Mouse (Mus musculus) adrenal gland, postnatal 36 days (tissue): ENCODE data around the gene Tctn1. TPM values are rescaled to one million over a fixed set of nuclear protein-coding genes. Genes with fewer than 3 reads are reported as not detected.

Source experiments
- DNase-seq, 2 experiments: peaks; one replicate each; pipeline ENCODE4 v3.0.0; 2021; ENCODE audit warnings: mixed read lengths in 1 of 2
- total RNA-seq, 2 experiments: library from RNA; stranded (reverse); gene quantifications; 2 replicates each; pipeline ENCODE4 v1.2.3; 2021

Gene Tctn1
- total RNA-seq, 2 experiments from 2014 or later, result 12.0 to 16.2 TPM

GRCm38 (mm10) chr5:122247529-122247928 is 16.7 kb downstream of the Tctn1 start:
- no peak for DNase-seq

DNA sequence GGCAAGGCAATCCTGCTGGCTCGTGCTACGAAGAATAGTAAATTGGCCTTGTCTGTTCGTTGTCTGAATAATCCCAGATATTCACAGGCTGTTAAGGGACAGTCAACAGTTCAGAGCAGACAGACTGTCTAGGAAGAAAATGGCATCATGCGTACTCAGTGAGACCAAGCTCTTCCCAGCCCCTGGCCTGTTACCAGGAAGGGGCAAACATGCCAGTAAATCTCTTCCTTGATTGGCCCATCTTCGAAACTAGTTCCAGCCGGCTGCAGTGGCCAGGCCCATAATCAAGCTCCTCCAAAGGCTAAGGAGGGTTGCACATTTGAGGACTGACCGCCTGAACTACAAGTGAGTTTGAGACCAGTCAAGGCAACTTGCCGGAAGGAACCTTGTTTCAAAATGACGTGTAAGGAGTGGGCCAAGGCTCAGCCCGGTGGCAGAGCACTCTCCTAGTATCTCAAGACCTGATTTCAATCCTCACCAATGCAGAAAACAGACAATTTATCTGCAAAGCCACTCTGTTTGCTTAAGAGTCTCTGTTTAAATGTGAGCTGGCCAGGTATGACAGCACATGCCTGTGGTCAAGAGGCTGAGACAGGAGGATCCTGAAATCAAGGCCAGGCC is 17.6 kb downstream of the Tctn1 start:
- DNase-seq, result no peak

GRCm38 (mm10) chr5:122245186-122245585 is 19.1 kb downstream of the Tctn1 start:
- DNase-seq, result no peak

DNA sequence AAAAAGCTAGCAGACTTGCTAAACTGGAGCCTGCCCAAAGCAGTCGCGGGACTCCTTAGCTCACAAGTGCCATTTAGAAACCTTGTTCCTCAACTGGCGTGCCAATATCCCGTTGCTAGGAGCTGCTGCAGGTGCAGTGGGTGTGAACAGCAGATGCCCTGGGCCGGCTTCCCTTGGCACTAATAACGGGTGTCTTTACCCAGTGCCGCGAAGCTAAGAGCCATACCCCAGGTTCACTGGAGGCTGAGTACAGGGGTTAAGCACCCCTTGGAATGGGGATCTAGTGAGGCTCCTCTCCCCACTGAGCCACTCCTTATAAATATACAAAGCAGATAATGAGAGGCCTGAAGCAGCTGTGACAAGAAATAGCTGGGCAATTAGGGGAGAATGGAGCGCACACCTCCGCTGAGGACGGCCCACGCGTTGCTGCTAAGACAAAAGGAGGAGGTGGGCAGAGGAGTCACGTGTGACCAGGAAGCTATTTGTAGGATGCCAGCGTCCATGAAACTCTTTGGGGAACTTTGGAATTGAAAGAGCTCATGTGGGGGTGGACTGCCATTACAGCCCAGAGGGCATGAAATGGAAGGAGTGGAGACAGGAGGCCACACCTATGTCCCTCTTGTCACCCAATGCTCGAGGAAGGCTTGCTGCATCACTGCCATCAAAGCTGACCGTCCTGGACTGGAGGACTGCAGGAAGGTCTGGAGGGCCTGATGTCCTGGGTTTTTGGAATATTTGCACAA is 20.3 kb downstream of the Tctn1 start:
- no peak for DNase-seq

DNA sequence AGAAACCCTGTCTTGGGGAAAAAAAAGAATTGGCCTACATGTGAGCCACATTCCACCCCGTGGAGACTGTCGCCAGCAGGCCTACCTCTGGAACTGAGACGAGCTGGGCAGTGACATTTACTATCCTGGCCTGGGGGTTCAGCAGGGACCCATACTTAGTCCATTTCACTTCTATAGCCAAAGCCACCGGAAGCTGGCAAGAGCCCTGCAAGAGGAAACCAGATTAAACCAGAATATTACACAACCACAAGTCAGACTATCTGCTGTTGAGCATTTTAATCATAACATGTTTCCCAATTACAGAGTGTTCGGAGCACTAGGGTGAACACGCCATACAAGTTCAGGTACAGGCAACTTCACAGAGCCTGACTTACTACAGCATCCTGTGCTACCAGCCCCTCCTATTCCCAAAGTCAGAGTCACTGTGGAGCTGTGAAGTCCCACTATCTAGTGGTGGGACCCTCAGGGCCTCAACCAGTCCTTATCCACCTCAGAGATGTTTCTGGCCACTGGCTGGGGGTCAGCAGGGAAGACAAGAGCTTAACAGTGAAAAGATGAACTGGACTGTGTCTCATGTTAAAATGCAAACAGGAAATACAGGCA is 21.6 kb downstream of the Tctn1 start:
- no peak for DNase-seq

DNA sequence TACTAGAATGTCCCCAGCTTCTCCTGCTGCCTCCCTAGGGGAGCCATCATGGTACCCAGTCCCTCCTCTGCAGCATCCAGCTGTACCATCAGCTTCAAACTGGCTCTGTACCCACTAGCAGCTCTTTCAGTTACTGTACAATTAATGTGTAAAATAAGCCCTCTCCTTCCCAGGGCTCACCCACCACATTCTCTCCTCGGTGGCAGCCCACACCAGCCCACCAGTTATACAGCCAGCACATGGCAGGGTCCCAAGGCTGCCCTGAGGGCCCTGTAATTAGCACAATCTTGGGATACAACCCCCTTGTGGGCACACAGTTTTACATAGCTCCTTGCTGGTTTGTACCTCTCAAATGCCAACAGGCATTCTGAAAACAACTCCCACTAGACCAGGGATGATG is 23.3 kb downstream of the Tctn1 start:
- DNase-seq, result no peak

GRCm38 (mm10) chr5:122240521-122240920 is 23.7 kb downstream of the Tctn1 start:
- no peak for DNase-seq

DNA sequence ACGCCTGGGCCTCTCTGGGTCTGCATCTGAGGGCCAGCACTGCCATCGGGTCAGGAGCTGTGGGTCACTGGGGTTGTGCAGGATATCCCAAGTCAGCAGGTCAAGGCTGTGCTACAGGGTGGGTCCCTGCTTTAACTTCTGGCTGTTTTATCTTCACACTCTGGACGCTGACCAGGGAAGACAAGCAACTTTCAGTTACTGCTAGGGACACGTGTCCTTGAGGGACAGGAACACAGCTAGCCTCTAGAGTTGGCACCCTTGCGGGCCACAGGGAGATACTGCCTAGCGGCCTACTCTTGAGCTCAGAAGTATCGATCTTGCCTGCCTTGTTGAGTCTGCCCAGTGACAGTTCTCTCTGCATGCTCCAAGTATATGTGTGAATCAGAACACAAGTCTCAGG is 24.6 kb downstream of the Tctn1 start:
- DNase-seq, result peak; percentile 16 to 56

- no peak for DNase-seq
Observed at GRCm38 (mm10) chr5:122237200-122237599, 27.1 kb downstream of the Tctn1 start.

GRCm38 (mm10) chr5:122235196-122235836 is 28.9 kb downstream of the Tctn1 start:
- DNase-seq, result no peak

- no peak for DNase-seq
Observed at GRCm38 (mm10) chr5:122234319-122235195, 29.7 kb downstream of the Tctn1 start.

- no peak for DNase-seq
Observed at GRCm38 (mm10) chr5:122233695-122234094, 30.6 kb downstream of the Tctn1 start.

- DNase-seq, result no peak
Observed at GRCm38 (mm10) chr5:122233077-122233581, 31.1 kb downstream of the Tctn1 start.

GRCm38 (mm10) chr5:122232004-122232403 is 32.3 kb downstream of the Tctn1 start:
- DNase-seq, result no peak

DNA sequence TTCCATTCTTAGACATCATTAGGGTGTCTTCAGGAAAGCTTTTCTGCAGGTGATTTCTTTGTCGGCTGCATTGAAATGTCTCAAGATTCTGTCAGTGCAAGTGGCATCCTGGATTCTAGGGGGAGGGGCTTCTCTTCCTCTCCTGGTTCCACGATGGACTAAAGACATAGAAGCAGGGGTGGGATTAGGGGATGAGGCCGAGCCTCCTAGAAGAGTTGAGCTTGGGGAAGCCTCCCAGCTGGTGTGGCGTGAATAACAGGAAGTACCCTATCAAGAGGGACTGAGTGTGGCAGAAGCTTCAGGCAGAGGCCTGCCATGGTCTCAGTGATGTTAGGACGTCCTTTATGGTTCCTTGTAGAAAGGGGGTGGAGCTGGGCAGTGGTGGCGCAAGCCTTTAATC is 32.8 kb downstream of the Tctn1 start:
- no peak for DNase-seq

GRCm38 (mm10) chr5:122230816-122231215 is 33.4 kb downstream of the Tctn1 start:
- no peak for DNase-seq

DNA sequence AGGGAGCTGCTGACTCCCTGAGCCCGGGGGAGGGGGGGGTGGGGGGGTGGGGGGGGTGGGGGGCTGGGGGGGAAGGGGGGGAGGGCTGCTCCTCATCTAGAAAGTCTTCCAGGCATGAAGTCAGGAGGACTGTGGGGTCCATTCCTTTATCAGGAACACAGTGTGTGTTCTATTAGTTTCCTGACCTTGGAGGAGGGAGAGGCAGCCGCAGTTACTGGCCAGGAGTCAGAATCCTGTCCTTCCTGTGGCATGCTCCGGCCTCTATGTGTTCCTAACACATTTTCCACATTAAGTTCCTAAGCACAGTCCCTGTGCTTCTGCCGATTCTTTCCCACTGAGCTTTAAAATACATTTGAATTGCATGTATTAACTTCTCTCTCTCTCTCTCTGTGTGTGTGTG is 35.5 kb downstream of the Tctn1 start:
- peak; percentile 25 to 52 for DNase-seq

DNA sequence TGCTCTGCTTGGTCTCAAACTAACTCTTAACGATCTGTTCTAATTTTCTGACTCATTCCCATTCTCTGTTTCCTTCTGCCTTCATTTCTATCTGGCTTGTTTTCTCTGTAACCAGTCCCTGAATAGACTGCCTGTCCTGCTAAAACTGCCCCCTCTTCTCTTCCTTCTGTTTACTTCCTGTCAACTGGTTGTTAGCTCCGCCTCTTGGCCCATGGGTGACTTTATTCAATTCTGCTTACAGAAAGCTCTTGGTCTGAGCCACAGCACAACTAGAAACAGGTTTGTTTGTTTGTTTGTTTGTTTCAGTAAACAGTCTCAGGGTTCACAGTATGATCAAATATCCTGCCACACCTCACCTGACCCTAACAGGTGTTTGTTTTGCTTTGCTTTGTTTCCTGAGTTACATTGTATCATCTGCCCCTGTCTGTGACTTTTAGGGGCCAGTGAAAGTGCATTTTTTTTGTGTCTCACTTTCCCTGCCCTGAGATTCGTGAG is 35.9 kb downstream of the Tctn1 start:
- DNase-seq, result no peak

DNA sequence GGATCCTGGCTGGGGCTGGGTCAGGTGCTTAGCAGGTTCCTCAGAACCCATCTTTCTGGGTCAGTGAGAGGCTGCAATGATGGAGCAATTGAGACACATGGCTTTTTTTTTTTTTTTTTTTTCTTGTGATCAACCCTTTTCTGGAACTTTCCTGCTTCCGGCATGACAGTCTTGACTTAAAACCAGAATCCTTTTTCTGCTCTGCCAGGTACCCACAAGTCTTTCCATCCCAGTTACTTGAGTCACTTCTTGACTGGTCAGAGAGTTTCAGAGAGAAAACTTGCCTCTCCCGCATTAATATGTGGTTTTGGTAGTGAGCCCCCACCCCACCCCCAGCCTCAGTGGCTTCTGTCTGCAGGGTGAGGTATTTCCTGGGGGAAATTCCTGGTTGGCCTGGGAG is 40.0 kb downstream of the Tctn1 start:
- no peak for DNase-seq

DNA sequence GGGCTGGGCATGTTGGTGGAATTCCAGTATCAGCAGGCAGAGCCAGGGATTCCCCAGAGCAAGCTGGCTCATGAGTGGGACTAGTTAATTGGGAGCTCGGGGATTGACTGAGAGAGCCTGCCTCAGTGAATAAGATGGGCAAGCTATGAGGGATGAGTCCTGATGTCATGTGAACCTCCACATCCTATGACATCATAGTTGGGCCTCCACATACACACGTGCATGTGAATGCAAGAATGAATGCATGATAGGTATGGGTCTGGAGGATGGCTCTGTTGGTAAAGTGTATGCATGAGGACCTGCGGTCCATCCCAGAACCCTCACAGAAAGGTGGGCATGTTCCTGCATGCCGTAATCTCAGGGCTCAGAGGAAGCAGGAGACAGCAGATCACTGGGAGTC is 43.2 kb downstream of the Tctn1 start:
- no peak for DNase-seq
